Mouse (Mus musculus) kidney, postnatal 4 days (tissue): ENCODE measurements around the gene Wnk4.

Experiments used
- DNase-seq, 2 experiments: peaks; one replicate each; pipeline ENCODE4 v3.0.0; 2021; ENCODE audit warnings: mixed read lengths in 2 of 2

The Wnk4 gene

DNA sequence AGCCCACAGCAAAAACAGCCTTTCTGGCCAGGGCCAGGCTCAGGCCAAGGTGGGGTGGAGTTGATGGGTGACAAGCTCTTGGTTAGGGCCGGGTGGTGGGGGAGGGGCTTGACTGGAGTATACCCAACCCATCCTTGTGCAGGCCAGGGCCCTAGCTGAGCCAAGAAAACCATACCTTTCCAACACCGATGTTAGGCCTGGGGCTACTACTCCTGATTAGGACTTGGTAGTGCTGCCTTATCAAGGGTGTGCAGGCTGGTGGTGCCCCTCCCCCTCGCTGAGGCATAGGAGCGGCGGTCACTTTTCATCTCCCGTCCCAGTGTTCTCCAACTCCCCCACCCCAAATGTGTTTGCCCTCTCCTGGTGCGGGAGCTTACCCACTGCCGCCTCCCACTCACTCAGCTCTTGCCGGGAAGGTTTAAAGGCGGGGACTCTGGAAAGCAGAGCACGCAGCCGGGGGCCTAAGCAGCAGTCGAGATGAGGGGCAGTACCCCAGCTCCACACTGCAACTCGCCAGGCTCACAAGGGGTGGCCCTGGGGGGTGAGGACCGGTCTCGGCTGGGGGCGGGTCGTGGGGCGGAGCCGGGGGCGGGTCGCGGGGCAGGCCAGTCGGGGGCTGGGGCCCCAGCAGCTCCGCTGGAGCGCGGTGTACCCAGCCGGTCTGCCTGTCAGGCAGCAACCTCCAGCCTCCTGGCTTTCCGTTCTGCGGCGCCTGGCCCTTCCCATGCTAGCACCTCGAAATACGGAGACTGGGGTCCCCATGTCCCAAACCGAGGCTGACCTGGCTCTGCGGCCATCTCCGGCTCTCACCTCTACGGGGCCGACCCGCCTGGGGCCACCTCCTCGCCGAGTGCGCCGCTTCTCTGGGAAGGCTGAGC is at the start of gene Wnk4:
Gene Wnk4 (plus strand): TSS at position 620 of the 878 bp plus-strand sequence.
- peak; percentile 86 to 91 for DNase-seq

GRCm38 (mm10) chr11:101211970-101212369 is 48.4 kb upstream of the Wnk4 start:
- peak in 1 of 2 experiments; percentile 27 for DNase-seq

DNA sequence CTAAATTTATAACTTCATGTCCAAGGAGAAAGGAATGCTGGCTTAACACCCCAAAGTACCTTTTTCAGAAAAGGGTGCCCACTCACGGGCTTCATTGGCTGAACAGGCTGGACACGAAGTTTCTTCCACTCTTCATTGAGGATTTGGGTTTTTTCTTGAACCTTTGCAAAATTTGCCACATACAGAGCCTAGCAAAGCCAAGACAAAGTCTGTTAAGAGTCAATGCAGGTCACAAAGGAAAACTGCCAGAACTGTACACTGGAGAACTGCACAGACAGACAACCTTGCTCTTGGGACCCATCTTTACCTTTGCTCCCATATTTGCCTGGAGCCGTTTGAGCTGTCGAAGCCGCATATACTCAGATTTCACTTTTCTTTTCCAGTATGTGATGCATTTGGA is 43.4 kb upstream of the Wnk4 start:
- no peak for DNase-seq

DNA sequence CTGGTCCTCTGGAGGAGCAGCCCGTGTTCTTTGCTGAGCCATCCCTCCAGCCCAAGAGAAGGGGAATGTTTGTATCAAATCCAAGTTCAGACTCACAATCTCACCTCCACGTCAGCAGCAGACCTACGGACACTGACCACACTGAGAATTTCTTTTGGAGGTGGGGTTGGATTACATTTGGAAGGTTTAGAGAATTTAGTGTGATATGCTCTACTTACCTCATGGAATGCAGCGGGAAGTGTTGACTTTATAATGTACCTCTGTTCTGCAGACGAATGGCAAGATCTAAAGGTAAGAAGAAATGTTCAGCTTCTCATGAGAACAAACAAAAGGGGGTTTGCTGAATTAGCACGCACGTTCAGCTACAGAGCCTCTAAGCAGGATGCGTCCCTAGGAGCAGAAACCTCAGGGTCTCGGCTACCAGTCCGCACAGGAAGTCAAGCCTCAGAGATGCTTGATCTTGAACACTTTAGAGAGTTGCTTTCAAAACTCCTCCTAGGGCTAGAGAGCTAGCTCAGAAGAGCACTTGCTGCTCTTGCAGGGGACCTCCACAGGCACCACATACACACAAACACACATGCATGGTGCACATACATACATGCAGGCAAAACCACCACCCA is 41.8 kb upstream of the Wnk4 start:
- no peak for DNase-seq

DNA sequence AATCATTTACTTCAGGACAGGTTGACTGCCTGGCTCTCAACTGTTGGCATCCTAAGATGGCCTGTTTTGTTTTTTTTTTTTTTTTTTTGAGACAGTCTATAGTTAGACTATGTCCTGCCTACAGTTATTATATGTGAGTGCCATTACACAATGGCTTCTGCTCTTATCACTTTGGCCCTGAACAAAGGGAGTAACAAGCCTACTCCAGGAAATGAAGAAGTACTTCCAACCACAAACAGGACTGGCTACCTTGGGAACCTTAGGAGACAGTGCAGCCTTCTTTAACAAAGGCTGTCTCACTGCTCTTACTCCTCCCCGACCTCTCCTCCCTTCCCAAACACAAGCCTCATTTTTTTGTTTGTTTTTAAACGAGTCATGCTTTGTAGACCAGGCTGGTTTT is 39.5 kb upstream of the Wnk4 start:
- no peak for DNase-seq

- peak; percentile 50 to 57 for DNase-seq
Measured at GRCm38 (mm10) chr11:101221306-101221986, 38.9 kb upstream of the Wnk4 start.

DNA sequence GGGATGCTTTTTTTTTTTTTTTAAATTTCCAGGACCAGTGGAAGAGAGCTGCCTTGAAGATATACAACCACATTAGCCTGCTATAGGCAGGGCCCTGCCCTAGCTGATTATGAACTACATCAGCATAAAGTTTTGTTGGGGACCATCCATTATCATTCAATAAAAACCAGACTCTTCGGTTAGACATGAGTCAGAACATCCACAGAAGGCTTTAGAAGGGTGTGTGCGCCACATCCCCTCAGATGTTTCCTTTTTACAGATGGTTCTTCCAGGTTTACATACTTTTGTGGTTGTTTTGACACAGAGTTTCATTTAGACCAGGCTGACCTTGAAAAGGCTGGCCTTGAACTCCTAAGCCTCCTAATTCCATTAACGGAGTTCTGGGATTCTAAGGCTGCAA is 36.0 kb upstream of the Wnk4 start:
- no peak for DNase-seq

DNA sequence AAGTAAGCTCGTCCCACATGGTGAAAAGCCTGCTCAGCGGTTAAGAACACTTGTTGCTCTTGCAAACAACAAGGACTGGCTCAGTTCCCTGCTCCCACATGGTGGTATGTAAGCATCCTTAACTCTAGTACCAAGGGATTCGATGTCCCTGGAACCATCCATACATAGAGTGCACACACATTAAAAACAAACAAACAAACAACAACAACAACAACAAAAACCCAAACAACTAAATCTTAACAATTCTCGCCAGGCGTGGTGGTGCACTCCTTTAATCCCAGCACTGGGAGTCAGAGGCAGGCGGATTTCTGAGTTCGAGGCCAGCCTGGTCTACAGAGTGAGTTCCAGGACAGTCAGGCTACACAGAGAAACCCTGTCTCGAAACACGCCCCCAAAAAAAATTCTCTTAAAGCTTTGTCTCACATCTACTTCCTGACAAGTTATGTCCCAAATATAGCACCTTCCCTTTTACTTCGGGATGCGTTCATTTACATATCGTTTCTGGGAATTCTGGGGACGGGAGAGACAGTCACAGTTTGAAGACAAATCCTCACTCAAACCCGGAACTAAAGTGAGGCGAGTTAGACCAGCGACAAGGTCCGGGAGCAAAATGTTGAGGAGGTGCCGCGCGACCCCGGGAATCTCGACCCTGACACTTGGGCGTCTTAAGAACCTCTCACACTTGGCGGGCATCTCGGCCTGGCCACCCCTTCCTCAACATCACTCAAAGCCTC is 34.9 kb upstream of the Wnk4 start:
- DNase-seq: peak in 1 of 2 experiments; percentile 10

DNA sequence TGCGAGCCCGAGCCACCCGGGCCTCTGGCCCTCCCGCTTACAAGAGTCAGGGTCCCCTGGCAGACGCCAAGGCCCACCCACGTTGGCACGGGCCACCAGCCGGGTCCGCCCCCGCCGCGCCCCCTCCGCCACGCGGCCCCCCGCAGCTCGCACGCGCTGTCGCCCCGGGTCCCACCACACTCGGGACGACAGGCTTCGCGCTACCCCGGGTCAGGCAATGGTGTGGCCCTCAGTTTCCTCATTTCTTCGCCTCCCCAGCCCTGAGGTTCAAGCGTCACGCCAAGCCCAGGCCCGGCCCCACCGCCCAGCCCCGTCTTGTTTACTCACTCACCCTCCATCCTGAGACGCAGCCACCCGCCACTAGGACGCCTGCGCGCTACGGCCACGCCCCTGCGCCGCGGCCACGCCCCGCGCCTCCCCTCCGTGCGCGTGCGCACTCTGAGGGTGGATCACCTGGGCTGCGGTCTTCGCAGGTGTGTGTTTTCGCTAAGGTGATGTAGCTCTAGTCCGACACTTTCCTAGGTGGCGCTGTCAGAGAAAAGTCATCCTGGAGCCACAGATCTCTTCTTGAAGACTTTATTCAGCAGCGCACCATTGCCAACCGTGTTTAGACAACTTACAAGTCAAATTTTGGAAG is 34.2 kb upstream of the Wnk4 start, which contains the start of gene Ezh1:
Gene Ezh1 (minus strand): TSS at position 399 of the 637 bp plus-strand sequence.
- DNase-seq: peak; percentile 92 to 95

- DNase-seq: peak; percentile 50 to 55
Measured at GRCm38 (mm10) chr11:101229361-101229900, 30.9 kb upstream of the Wnk4 start.

GRCm38 (mm10) chr11:101230061-101230511 is 30.3 kb upstream of the Wnk4 start:
- peak; percentile 54 to 65 for DNase-seq

DNA sequence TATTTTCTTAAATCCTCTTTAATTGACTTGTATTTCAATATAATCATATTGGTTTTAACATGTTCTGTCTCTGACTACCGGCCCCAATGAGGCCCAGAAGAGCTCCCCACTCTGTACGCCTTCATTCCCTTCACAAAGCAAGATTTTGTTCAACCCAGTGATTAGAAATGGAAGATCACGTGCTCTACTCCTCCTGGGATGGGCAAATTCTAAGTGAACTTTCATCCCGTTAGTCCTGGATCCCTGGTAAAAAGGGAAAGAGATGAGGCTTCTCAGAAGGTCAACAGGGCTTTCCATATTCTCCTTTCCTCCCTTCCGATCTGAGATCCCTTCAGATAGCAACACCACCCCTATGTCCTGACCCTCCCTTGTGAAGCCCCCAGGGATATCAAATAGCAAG is 29.8 kb upstream of the Wnk4 start:
- DNase-seq: no peak

DNA sequence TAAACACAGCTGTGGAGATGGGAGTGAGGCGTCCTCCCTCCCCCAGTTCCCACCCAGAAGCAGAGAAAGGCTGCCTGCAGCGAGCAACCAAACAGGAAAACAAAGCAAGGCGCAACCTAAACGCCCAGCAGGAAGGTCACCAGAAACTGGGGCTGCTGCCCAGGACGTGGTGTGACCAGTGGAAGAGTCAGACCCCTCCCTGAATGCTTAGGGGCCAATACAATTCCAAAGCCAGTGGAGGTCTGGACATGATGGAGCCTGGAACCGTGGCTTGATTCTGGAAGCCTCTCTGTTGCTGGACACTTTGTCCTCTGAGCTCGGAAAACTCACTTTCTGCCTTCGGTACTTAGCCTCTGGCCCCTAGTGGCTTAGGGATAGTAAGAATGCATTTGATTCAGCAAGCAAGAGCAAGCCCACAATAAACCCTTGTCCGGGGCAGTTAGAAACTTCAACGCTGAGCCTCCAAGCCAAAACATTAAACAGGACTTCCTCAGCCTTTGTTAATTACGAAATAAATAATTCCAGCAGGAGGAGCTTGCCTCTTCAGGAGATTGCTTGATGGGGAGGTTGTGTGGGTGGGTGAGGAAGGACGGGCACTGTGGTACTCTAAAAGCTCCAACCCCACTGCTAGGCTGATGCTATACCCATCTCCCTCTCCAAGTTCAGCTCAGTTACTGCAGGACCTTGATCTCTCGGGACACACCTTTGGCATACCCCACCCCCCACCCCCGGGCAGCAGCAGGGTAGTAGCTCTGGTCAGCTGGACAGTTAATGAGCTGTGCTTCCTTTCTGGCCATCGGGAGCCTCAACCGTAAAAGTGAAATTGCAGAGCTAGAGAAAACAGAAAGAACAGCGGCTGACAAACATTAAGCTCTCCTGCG is 29.1 kb upstream of the Wnk4 start:
- peak; percentile 73 to 81 for DNase-seq

- DNase-seq: peak; percentile 55 to 67
Measured at GRCm38 (mm10) chr11:101232010-101232839, 28.1 kb upstream of the Wnk4 start.

DNA sequence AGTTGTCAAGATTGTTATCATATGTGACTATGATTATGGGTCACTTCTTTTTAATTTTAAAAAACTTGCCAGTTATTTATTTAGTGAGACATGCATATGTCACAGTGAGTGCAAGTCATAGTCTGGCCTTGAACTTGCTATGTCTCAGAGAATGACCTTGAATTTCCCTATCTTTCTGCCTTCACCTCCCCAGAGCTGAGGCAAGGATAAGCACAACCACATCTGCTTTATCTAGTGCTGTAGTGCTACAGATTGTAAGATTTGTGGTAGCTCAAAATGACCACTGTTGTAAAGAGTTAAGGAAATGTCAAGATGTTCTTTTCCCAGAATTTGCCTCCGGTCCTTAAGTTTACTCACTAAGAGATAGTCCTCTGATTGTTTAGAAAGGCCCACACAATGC is 27.1 kb upstream of the Wnk4 start:
- no peak for DNase-seq

- no peak for DNase-seq
Measured at GRCm38 (mm10) chr11:101234124-101234523, 26.2 kb upstream of the Wnk4 start.

DNA sequence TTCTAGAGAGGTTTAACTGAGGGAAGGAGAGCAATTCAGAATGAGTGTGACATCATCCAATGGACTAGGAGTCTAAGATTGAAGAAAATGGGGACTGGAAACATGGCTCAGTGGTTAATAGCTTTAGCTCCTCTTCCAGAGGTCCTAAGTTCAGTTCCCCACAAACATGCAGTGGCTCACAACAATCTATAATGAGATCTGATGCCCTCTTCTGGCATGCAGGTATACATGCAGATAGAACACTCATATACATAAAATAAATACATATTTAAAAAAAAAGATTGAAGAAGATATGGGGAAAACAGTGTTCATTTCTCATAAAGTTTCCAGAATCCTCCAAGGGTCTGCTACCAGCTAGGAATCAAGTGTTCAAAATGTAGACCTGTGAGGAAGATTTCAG is 24.9 kb upstream of the Wnk4 start:
- DNase-seq: no peak

- DNase-seq: no peak
Measured at GRCm38 (mm10) chr11:101236782-101237181, 23.6 kb upstream of the Wnk4 start.

GRCm38 (mm10) chr11:101238071-101238647 is 22.2 kb upstream of the Wnk4 start:
- peak; percentile 64 to 69 for DNase-seq
